Mouse (Mus musculus) embryonic stem cell, embryonic (primary cell): ENCODE data around the gene Poc5.

ENCODE experiments used
- CTCF ChIA-PET, 4 experiments: fragments of 300-600 bp in 2 of 4; fragments of 350-600 bp in 2 of 4; sonication (Branson Sonifier 250); formaldehyde crosslinking; loops; one replicate each; lab custom pipeline; 2022; ENCODE audit warnings: inconsistent platforms in 2 of 4; lab: Charles Lee
- POLR2A ChIA-PET, 4 experiments: fragments of 300-600 bp in 2 of 4; fragments of 350-600 bp in 2 of 4; sonication (Branson Sonifier 250); formaldehyde crosslinking; loops; one replicate each; lab custom pipeline; 2022; ENCODE audit warnings: antibody characterized with exemption in 4 of 4, inconsistent platforms in 1 of 4; lab: Charles Lee

Gene Poc5

DNA sequence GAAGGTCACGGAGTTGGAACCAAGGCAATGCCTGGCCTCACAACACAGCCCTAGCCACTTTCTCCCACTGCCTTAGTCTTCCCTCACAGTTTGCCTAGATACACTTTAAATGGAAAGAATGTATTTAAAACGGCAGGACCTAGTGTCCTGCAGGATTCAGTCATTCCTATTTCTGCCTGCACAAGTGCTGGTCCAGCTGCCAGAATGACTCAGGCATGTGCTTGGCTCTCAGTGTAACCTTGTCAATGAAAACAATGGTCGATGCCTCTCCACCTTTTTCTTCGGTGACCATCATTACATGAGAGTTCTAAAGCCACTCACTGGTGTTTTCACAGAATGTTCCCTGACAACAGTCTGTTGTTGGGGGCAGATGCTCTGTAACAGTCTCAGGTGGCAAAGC is 30.4 kb downstream of the Poc5 start:
- CTCF ChIA-PET, result interaction anchor here in 2 of 4 experiments (1.2 kb wide), 2 partner anchors 13 kb away, joined by 4 read pairs; no protein-coding TSS in a partner anchor
- POLR2A ChIA-PET, result no interaction called here

GRCm38 (mm10) chr13:96421230-96421629 is 33.1 kb downstream of the Poc5 start:
- POLR2A ChIA-PET, result no interaction called here

DNA sequence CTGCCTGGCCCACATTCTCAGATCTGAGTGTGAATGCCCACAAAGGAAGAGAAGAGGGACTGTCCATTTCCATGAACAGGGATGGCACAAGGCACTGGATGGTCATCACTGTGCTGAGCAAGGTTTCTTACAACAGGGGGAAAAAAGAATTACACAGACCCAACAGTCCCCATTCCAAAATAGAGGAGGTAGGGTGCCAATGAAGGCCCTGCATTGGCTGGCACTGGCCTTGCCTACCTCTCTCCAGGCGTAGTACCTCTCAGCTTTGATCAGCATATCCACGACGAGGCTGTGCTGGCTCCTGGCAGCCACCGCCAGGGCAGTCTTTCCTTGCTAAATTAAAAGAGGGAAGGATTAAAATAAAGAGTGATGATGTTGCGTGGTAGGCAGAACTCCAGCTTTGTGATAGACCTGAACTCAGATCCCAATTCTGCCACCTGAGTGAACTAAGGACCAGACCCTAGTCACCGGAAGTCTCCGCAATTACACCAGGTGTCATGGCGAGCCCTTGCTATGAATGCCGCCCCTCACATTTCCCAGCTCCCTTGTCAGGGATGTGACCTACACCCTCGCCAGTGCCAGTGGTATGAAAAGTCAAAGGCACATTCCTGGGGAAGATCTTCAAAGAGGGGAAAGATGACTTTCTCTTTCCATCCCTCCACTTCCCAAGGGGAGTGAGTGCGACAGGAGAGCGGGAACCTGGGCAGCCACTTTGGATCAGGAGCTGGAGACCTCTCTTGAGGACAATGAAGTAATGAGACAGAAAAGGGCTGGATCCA is 36.6 kb downstream of the Poc5 start:
- POLR2A ChIA-PET, result no interaction called here
- CTCF ChIA-PET, result no interaction called here

More at GRCm38 (mm10) chr13:96421230-96421629, 33.1 kb downstream of the Poc5 start:
- CTCF ChIA-PET, result interaction anchor here in 3 of 4 experiments (0.6 to 2.3 kb wide), 3 partner anchors 10 to 656 kb away, joined by 3 to 7 read pairs (median 3); no protein-coding TSS in a partner anchor

GRCm38 (mm10) chr13:96426044-96426443 is 38.0 kb downstream of the Poc5 start:
- POLR2A ChIA-PET, result interaction anchor here in 1 of 4 experiments (0.7 kb wide), 1 partner anchor 91 kb away, joined by 3 read pairs; no protein-coding TSS in a partner anchor
- CTCF ChIA-PET, result no interaction called here

- CTCF ChIA-PET, result interaction anchor here in 1 of 4 experiments (0.7 kb wide), 1 partner anchor 50 kb away, joined by 3 read pairs; no protein-coding TSS in a partner anchor
- POLR2A ChIA-PET, result interaction anchor here in 1 of 4 experiments (1.1 kb wide), 1 partner anchor 169 kb away, joined by 3 read pairs; no protein-coding TSS in a partner anchor
Observed at GRCm38 (mm10) chr13:96428531-96428930, 40.4 kb downstream of the Poc5 start.

DNA sequence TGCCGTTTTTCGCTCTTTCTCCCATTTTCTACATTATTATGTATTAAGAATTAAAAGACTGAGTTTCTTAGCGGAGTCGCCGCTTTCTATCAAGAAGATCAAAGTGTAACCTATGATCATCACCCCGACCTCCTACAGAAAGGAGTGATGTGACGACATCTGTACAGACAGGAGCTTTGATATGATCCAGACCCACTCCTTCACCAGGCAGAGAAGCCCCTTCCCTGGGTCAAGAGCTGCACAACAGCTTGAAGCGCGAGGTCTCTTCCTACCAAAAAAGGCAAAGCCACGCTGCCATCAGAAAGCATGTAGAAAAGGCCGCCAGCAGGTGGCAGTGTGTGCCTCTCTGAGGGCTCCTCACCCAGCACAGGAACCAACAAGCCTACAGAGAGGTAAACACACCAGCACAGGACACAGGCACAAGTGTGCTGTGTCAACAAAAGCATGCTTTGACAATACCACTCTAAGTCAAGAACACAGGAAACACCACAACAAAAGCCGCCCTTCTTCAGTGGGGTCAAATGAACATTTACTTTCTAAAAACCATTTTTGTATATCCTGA is 43.6 kb downstream of the Poc5 start:
- CTCF ChIA-PET, result interaction anchor here (0.5 to 1.6 kb wide), 15 partner anchors 9 to 1214 kb away, joined by 3 to 7 read pairs (median 3); partner anchors contain the start of gene Poc5 (in 1 of the 4)
- POLR2A ChIA-PET, result interaction anchor here in 1 of 4 experiments (1.6 kb wide), 1 partner anchor 169 kb away, joined by 3 read pairs; no protein-coding TSS in a partner anchor

- ChIA-PET CTCF (no interaction called here), POLR2A (interaction anchor here in 1 of 4 experiments (1.2 to 1.6 kb wide), 2 partner anchors 168 to 242 kb away, joined by 3 to 4 read pairs; no protein-coding TSS in a partner anchor)
Observed at GRCm38 (mm10) chr13:96432376-96432811, 44.3 kb downstream of the Poc5 start.

- ChIA-PET CTCF (interaction anchor here in 1 of 4 experiments (0.8 kb wide), 1 partner anchor 158 kb away, joined by 3 read pairs; no protein-coding TSS in a partner anchor), POLR2A (interaction anchor here in 1 of 4 experiments (1.2 to 1.6 kb wide), 2 partner anchors 167 to 242 kb away, joined by 3 to 4 read pairs; no protein-coding TSS in a partner anchor)
Observed at GRCm38 (mm10) chr13:96433041-96433440, 44.9 kb downstream of the Poc5 start.

- ChIA-PET CTCF (interaction anchor here in 1 of 4 experiments (0.8 kb wide), 1 partner anchor 158 kb away, joined by 3 read pairs; no protein-coding TSS in a partner anchor), POLR2A (interaction anchor here in 2 of 4 experiments (0.6 to 1.2 kb wide), 2 partner anchors 197 to 241 kb away, joined by 3 to 4 read pairs; no protein-coding TSS in a partner anchor)
Observed at GRCm38 (mm10) chr13:96433648-96434190, 45.6 kb downstream of the Poc5 start.

DNA sequence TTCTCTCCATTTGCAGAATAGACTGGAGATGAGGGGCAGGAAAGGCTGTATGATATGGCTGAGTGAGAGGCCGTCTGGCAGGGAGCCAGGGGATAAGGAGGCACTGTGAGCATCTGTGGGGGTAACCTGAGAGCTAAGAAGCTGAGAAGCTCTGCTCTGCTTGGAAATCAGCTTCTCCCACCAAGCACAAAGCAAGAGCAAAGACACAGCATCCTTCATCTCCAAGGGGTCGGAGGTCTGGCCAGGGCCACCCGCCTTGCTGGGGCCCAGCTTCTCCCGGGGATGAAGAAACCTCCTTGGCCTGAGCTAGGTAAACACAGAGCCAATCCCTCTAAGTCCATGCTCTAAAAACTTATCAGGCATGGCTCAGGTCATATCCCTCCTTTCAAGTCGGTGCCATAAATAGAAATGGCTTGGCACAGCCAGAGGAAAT is 46.8 kb downstream of the Poc5 start:
- ChIA-PET CTCF (interaction anchor here in 1 of 4 experiments (0.6 kb wide), 1 partner anchor 154 kb away, joined by 3 read pairs; no protein-coding TSS in a partner anchor), POLR2A (interaction anchor here in 1 of 4 experiments (1.1 to 1.2 kb wide), 2 partner anchors 11 to 15 kb away, joined by 3 read pairs; no protein-coding TSS in a partner anchor)

DNA sequence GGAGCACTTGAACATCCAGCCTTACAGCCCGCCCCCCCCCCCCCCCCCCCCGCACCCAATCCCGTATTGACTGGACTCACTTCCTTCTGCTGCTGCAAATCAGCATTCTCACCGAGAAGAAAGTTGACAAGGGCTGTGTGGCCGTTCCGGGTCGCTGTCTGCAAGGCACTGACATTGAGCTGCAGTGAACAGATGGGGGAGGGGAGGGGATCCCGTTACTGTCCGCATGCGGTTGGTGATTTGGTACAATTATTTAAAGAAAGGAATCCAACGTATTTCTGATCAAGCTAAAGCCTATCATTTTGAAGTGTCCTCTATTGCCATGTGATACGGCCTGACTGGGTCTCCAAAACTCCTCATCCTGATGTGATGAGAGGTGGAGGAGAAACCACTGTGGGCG is 47.7 kb downstream of the Poc5 start:
- POLR2A ChIA-PET, result interaction anchor here in 1 of 4 experiments (0.6 kb wide), 1 partner anchor 41 kb away, joined by 3 read pairs; no protein-coding TSS in a partner anchor
- CTCF ChIA-PET, result interaction anchor here in 3 of 4 experiments (0.5 to 1.2 kb wide), 3 partner anchors 29 to 425 kb away, joined by 3 to 5 read pairs (median 4); no protein-coding TSS in a partner anchor

GRCm38 (mm10) chr13:96436921-96437320 is 48.8 kb downstream of the Poc5 start:
- POLR2A ChIA-PET, result interaction anchor here in 2 of 4 experiments (0.7 to 0.8 kb wide), 2 partner anchors 9 to 1109 kb away, joined by 3 read pairs; no protein-coding TSS in a partner anchor
- CTCF ChIA-PET, result interaction anchor here in 1 of 4 experiments (1.2 kb wide), 1 partner anchor 30 kb away, joined by 3 read pairs; no protein-coding TSS in a partner anchor

- ChIA-PET CTCF (no interaction called here), POLR2A (interaction anchor here in 1 of 4 experiments (1.5 kb wide), 1 partner anchor 28 kb away, joined by 4 read pairs; no protein-coding TSS in a partner anchor)
Observed at GRCm38 (mm10) chr13:96440436-96440835, 52.3 kb downstream of the Poc5 start.

DNA sequence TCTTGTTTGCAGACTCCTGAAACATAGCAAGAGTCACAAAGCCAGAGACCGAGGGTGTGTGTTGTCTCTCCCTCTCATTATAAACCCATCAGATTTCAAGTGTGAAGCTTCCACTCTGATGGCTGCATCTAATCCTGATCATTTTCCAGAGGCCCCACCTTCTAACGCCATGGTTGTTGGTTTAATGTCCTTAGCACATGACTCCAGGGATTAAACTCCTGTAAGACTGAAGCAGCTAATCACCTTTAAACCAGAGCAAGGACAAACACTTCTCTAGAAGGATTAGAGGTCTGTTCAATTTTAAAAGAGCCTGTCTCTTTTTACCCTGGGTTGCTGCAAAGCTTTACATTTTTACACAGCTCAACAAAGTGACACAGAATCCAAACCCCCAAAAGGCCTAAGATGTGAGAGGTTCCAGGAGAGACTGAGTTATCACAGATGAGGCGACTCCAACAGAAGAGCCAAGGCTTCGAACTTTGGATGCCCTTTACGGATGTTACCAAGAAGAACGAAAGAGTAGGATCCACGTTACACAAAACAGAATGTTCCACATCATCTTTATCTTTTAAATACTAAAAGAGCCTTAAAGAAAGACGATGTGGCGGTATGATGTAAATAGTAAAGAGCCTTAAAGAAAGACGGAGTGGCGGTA is 62.2 kb downstream of the Poc5 start:
- ChIA-PET CTCF (no interaction called here), POLR2A (no interaction called here)

DNA sequence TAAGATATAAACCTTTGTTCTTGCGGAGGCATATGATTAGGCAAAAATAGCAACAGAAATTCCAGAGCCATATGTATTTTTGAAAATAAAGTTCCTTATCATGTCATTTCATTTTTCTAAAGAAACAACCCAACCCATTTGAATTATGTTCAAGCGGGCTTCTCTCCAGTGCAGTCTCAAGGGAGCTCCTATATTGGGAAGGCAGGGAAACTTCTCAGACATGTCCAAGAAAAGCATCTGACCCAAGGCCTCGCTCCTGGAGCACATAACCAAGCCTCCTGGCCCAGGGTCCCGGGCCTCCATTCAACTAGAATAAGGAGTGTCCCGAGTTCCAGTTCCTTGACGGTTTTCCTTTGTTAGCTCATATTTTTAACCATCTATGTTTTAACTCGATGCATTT is 62.8 kb downstream of the Poc5 start:
- POLR2A ChIA-PET, result interaction anchor here in 1 of 4 experiments (0.6 kb wide), 1 partner anchor 104 kb away, joined by 3 read pairs; no protein-coding TSS in a partner anchor
- CTCF ChIA-PET, result no interaction called here

- POLR2A ChIA-PET, result interaction anchor here in 2 of 4 experiments (0.6 to 1.3 kb wide), 2 partner anchors 91 to 105 kb away, joined by 3 read pairs; partner anchors contain the start of genes Col4a3bp (in 1 of the 2) and Polk (in 1 of the 2)
- CTCF ChIA-PET, result no interaction called here
Observed at GRCm38 (mm10) chr13:96451386-96452140, 63.5 kb downstream of the Poc5 start.

DNA sequence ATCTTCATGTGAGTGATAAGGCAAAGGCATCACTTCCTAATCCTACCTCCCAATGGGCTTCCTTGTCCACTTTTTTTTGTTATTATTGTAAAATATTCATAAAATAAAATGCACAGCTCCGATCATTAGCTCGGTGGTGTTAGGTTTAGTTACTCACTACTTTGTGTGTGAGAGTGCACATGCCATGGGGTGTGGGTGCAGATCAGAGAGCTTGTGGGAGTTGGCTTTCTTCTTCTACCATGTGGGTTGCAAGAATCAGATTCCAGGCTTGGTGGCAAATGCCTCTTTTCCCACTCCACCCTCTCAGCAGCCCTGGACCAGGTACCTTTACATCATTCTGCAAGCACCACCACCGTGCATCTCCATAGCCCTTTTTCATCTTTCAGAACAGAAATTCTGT is 64.5 kb downstream of the Poc5 start:
- ChIA-PET POLR2A (interaction anchor here in 2 of 4 experiments (0.6 to 1.3 kb wide), 2 partner anchors 90 to 1221 kb away, joined by 3 read pairs; partner anchors contain the start of genes Col4a3bp (in 1 of the 2) and Polk (in 1 of the 2)), CTCF (interaction anchor here in 1 of 4 experiments (0.6 kb wide), 1 partner anchor 35 kb away, joined by 5 read pairs; no protein-coding TSS in a partner anchor)
